Mouse (Mus musculus) layer of hippocampus, adult 8-10 months (tissue): ENCODE results near the gene BC025920. TPM values are rescaled to one million over a fixed set of nuclear protein-coding genes. Genes with fewer than 3 reads are reported as not detected.

ENCODE experiments used
- DNase-seq, 2 experiments: peaks; one replicate each; pipeline ENCODE4 v3.0.0; 2022; ENCODE audit warnings: low spot score in 2 of 2
- total RNA-seq, 4 experiments: library from RNA; stranded (reverse); gene quantifications; 2 replicates each; pipeline ENCODE4 v1.2.4; 2022

BC025920 gene
- total RNA-seq, 4 experiments from 2014 or later = 3.3 to 3.9 (median 3.7) TPM

DNA sequence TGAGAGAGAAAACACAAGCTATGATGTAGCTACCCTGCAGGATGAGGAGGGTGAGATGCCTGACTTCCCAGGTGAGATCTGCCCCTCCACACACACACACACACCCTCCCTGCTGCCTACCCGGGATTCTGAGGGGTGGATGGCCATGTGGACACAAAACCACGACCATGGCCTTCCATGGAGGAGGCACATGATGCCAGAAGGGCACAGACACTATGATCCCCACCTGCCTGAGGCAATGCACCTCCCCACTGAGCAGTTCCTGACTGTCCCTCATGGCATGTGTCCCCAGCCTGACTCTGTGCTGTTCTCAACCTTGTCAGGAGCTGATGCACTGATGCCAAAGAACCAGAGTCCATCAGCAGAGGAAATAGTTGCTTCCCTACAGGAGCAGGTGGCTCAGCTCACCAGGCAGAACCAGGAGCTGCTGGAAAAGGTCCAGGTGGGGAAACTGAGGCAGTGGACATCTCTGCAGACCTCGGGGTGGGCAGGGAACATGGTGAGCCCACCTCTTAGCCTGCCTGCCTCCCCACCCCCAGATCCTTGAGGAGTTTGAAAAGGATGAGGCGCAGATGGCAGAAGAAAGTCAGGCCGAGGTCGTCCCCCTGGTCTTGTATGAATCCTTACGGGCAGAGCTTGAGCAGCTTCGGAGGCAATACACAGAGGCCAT, 36.0 kb downstream of the BC025920 start:
- peak in 1 of 2 experiments; percentile 32 for DNase-seq

DNA sequence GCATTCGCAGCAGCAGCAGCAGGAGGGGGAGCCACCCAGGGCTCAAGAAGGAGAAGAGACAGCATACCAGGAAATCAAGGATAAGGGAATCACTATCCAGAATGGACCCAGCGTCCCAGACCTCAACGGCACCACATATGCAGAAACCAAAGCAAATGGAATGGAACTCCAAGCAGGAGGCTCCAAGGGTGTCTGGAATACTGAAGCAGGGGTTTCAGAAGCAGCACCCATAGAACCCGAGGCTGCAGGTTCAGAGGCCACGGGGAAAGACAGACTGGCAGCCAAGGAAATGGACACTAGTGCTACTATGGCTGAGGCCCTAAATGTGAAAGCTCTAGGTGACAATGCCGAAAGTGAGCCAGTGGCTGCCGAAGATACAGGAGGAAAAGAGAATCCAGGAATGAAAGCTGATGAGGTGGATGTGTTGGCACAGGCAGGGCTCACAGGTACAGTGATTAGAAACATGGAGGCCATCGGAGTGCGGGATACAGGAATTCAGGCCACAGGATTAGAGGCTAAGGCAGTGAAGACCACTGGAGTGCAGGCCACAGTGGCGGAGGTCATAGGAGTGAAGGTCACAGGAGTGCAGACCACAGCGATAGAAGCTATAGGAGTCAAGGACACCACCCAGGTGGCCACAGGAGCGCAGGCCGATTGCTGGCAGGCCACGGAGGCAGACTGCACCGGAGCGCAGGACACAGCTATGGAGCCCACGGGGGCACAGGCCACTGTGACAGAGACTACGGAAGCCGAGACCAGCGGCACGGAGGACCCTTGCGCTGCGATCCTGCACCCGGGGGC, 36.8 kb downstream of the BC025920 start:
- DNase-seq = peak in 1 of 2 experiments; percentile 40

DNA sequence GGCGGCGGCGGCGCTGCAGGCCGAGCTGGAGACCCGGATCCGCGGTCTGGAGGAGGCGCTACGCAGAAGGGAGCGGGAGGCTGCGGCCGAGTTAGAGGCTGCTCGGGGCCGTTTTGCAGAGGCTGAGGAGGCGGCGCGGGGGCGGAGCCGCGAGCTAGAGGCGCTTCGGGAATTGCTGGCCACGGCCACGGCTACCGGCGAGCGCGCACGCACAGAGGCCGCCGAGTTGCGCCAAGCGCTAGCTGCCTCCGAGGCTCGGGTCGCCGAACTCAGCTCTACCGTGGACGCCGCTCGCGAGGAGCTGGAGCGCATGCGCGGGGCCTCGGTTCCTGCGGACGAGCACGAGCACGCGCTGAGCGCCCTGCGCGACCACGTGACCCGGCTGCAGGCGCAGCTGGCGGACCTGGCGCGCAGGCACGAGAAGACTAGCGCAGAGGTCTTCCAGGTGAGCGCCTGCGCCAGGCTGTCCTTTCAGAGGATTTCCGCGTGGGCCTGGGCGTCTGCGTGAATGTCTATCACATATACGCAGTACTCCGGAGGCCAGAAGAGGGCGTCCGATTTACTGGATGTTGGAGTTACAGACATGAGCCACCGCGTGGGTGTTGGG, 37.5 kb downstream of the BC025920 start:
- DNase-seq = peak; percentile 92 to 95

DNA sequence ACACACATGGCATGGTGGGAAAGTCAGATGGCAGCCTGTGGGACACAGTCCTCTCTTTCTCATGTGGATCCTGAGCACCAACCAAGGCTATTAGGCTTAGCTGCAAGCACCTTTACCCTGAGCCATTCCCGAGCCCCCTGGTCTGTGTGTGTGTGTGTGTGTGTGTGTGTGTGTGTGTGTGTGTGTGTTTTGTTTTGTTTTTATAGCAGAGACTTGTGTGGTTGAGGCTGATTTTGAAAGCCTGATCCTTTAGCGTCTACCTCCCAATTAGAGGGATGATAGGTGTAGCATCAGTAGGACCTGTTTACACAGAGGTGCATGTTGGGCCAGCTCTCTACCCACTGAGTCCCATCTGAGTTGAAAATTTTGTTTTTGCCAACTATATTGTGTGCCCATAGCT, 38.1 kb downstream of the BC025920 start:
- peak; percentile 2 to 10 for DNase-seq

DNA sequence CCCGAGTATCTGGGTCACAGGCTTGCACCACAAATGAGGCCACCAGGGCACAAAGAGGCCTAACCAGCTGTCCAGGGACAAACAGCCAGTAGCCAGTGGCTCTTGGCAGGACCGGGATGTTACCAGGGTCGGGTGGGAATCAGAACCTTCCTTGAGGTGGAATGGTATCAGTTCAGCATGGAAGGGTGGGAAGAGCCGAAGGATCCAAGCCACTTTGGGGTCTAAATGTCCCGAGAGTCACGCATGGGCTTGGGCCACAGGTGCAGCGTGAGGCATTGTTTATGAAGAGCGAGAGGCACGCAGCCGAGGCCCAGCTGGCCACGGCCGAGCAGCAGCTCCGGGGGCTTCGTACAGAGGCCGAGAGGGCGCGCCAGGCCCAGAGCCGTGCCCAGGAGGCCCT, 38.6 kb downstream of the BC025920 start:
- DNase-seq = peak; percentile 3 to 15

DNA sequence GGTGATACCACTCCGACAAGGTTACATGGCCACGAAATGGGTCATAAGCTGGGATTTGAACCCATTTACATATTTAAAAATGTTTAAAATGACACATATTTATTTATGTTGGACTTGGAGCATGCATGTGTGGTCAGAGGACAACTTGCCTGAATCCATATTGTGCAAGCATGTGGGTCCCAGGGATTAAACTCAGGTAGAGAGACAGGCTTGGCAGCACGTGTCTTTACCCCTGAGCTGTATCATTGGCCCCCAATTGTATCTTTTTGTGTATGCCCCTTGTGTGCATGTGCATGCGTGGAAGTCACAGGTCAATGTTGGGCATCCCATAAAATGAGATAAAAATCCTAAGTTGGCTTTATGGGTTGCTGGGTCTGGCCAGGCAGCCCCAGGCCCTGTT, 39.3 kb downstream of the BC025920 start:
- DNase-seq = no peak

DNA sequence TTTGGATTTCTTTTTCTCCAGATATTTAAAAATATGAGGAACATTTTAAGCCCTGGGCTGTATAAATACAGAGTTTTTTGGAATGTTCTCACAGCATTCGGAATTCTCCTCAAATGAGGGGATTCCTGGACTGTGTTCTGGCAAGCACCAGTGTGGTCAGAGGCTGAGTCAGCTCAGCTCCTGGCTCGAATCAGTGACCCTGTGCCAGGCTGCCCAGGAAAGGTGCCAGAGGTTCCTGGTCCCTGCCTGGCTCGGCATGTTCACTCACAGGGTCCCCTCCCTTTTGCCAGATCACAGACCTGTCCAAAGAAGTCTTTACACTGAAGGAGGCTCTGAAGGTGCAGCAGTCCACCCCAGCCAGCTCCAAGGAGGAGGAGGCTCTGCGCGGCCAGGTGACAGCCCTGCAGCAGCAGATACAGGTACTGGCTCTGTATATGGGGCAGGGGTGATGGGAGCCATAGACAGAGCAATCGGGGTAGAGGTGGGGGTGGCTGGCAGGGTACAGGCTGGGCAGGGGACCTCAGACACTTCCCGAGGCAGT, 40.0 kb downstream of the BC025920 start:
- DNase-seq = peak in 1 of 2 experiments; percentile 9

DNA sequence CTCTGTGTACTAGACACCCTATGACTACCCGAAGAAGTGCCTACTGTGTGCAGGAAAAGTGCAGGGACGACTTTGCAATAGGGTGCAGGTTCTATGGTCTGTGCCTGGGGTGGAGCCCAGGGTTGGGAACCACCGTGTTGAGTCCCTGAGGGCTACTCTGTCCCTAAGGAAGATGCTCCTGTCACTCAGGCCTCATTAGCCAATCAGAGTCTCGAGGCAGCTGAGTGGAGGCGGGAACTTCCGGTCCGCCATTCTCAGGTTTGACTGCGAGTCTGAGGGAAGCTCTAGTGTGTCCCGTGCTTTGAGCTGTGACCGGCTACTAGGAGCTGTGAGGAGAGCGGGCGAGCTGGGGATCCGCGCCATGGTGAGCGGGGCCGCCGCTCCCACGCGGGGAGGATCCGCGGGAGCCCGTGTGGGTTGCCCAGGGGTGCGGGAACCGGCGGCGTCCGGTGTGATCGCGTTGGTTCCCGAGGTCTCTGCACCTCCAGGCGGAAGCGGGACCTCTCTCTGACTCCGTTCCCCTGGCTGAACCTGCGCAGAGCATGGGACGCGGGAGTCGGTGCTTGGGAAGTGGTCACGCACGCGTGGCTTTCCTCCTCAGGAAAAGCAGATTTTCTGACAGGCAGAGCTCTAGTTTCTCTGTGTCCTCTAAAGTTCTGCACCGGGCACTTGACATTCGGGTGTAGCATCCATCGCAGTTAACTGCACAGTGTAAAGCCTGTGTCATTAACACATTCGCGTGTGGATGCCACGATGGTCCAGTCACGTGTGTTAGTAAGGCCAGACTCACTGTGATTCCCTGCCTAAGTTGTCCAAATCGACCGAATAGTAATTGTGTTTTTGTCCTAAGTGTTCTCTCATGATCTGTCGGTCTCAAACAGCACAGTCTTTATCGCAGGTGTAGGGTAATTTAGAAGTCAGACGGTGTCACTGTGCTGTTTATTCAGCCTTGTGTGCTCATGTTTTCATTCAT, 43.0 kb downstream of the BC025920 start, which contains the start of gene Gm10778:
Gene Gm10778, plus strand, starts transcription at position 257 of the 973 bp plus-strand sequence.
- DNase-seq = peak; percentile 84 to 88

DNA sequence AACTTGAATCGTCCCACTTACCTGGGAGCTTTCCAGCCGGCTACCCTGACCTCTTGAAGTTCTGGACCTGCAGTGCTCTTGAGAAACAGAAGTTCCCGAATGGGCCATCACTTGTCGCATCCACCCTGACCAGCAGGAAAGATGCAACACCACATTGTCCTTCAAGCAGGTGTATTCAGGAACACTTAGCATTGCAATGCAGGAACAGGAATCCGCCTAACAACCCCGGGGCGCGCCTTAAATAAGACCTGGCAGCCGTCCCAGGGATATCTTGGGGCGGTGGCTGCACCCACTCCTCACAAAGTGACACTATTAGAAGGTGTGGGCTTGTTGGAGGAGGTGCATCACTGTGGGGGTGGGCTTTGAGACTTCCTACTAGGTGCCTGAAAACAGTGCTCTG, 49.1 kb downstream of the BC025920 start:
- no peak for DNase-seq

DNA sequence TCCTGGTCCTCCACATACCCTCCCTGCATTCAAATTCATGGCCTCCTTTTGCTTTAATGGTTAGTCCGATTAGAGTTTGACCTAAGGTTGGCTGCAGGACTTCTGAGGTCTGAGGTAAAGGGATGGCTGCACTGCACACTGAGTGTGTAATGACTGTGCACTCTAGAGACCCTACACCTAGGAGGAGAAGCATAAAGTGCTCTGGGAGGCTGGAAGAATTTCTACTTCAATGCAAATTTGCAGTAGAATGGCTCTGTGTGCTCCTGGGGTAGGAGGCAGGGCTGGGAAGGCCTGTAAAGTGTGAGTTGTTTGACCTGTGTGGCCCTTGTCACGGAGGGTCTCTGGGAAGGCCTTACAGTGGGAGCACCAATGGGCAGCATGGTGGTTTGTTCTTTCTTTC, 50.1 kb downstream of the BC025920 start:
- no peak for DNase-seq

Other genes with a start within 250 kb of the BC025920 start
- 10 to 100 TPM; 40.7 to 46.7 (median 43.6) TPM for gene Mfsd12, start 248.8 kb upstream of the BC025920 start, total RNA-seq
- gene 4930404N11Rik, start 240.5 kb upstream of the BC025920 start, total RNA-seq = 1 to 10 TPM; 1.0 to 3.2 (median 1.4) TPM
- 10 to 100 TPM; 64.6 to 72.1 (median 67.2) TPM for gene Fzr1, start 227.8 kb upstream of the BC025920 start, total RNA-seq
- 10 to 100 TPM; 64.3 to 78.5 (median 72.6) TPM for gene Dohh, start 221.8 kb upstream of the BC025920 start, total RNA-seq
- 1 to 10 TPM; 2.7 to 5.5 (median 4.5) TPM for gene Gm48551, start 221.8 kb upstream of the BC025920 start, total RNA-seq
- 1 to 10 TPM; 2.9 to 9.7 (median 4.2) TPM for gene Gm48552, start 217.3 kb upstream of the BC025920 start, total RNA-seq
- gene Smim24, start 213.2 kb upstream of the BC025920 start, total RNA-seq = 1 to 10 TPM; 1.3 to 1.7 (median 1.4) TPM
- 10 to 100 TPM; 52.8 to 61.6 (median 58.7) TPM for gene Nfic, start 150.6 kb upstream of the BC025920 start, total RNA-seq
- gene Celf5, start 123.6 kb upstream of the BC025920 start, total RNA-seq = 100 to 1,000 TPM; 230 to 284 (median 256) TPM
- gene Ncln, start 109.9 kb upstream of the BC025920 start, total RNA-seq = 10 to 100 TPM; 74.1 to 88.0 (median 82.8) TPM
- gene S1pr4, start 106.1 kb upstream of the BC025920 start, total RNA-seq = under 1 TPM; 0.51 to 0.80 (median 0.58) TPM
- 1 to 10 TPM; 2.5 to 9.7 (median 5.7) TPM for gene Gna15, start 82.0 kb upstream of the BC025920 start, total RNA-seq
- 100 to 1,000 TPM; 106 to 120 (median 114) TPM for gene Gna11, start 61.1 kb upstream of the BC025920 start, total RNA-seq
- gene Aes, start 46.8 kb upstream of the BC025920 start, total RNA-seq = 100 to 1,000 TPM; 659 to 695 (median 670) TPM
- 10 to 100 TPM; 34.5 to 59.9 (median 38.5) TPM for gene Tle2, start 31.7 kb upstream of the BC025920 start, total RNA-seq
- gene Tle6, start 5.2 kb upstream of the BC025920 start, total RNA-seq = 1 to 10 TPM; 5.0 to 7.3 (median 5.9) TPM
- gene Sirt6, start 21.5 kb downstream of the BC025920 start, total RNA-seq = 10 to 100 TPM; 27.0 to 34.2 (median 29.5) TPM
- 10 to 100 TPM; 33.6 to 46.4 (median 40.3) TPM for gene Ankrd24, start 22.3 kb downstream of the BC025920 start, total RNA-seq
- gene Gm10778, start 42.8 kb downstream of the BC025920 start, total RNA-seq = 1 to 10 TPM; 4.4 to 6.1 (median 4.7) TPM
- gene Zfp433, start 98.6 kb downstream of the BC025920 start, total RNA-seq = 10 to 100 TPM; 10.8 to 15.3 (median 12.2) TPM
- 10 to 100 TPM in 3 of 4 experiments, 1 to 10 TPM in 1; 5.4 to 15.0 (median 10.1) TPM for gene Gm3055, start 164.9 kb downstream of the BC025920 start, total RNA-seq
- gene Gm4767, start 205.9 kb downstream of the BC025920 start, total RNA-seq = 1 to 10 TPM; 1.7 to 2.9 (median 2.2) TPM